Mouse (Mus musculus) right cerebral cortex, adult 2 months (tissue): ENCODE data around the gene Ap2s1.

Experiments used
- DNase-seq, 2 experiments: peaks; one replicate each; pipeline ENCODE4 v3.0.0; 2021 to 2022; ENCODE audit warnings: low spot score in 2 of 2

The Ap2s1 gene

GRCm38 (mm10) chr7:16752016-16752415 is 13.8 kb downstream of the Ap2s1 start:
- DNase-seq, result peak; percentile 36 to 40

- DNase-seq, result no peak
These were observed 17.3 kb downstream of the Ap2s1 start for GRCm38 (mm10) chr7:16755362-16756017.

- DNase-seq, result no peak
These were observed 20.8 kb downstream of the Ap2s1 start for GRCm38 (mm10) chr7:16758872-16759574.

GRCm38 (mm10) chr7:16760292-16760691 is 22.1 kb downstream of the Ap2s1 start:
- DNase-seq, result no peak

- DNase-seq, result no peak
These were observed 22.8 kb downstream of the Ap2s1 start for GRCm38 (mm10) chr7:16761005-16761481.

GRCm38 (mm10) chr7:16761630-16762029 is 23.4 kb downstream of the Ap2s1 start:
- no peak for DNase-seq

GRCm38 (mm10) chr7:16763463-16764218 is 25.4 kb downstream of the Ap2s1 start:
- DNase-seq, result no peak

GRCm38 (mm10) chr7:16766443-16766842 is 28.2 kb downstream of the Ap2s1 start:
- no peak for DNase-seq

- no peak for DNase-seq
These were observed 37.7 kb downstream of the Ap2s1 start for GRCm38 (mm10) chr7:16775888-16776287.

- no peak for DNase-seq
These were observed 41.9 kb downstream of the Ap2s1 start for GRCm38 (mm10) chr7:16780076-16780475.

DNA sequence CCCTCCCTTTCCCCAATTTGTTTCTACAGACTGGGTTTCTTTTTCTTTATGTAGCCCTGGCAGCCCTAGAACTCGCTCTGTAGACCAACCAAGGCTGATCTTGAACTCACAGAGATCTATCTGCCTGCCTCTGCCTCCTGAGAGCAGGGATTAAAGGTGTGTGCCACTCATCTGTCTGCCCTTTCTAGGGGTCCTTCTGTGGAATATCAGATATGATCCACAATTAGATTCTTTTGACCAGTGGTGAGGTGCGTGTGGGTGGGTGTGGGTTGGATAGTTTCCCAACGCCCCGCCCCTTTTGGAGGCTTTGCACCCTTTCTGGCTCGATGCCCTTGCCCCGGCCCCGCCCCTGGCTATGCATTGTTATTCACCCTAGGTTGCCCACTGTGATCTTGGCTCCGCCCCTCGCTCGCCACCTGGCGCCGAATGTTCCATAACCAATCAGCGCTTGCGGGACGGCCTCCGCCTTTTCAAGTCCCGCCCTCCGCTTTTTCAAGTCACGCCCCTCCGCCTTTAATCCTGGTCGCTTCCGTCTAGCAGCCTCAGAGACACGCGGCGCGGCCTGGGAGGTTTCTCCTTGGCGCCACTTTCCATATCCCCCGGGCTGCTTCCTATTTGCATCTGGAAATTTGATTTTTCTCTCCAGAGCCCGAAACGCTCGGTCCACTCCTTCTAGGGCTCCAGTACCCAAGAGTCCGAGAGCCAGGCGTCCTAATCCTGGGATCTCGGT is 42.8 kb downstream of the Ap2s1 start, which contains the start of gene Slc1a5:
Gene Slc1a5 (plus strand): TSS at position 516 of the 730 bp plus-strand sequence.
- DNase-seq, result peak; percentile 52 to 59

- DNase-seq, result no peak
These were observed 43.3 kb downstream of the Ap2s1 start for GRCm38 (mm10) chr7:16781555-16781815.

DNA sequence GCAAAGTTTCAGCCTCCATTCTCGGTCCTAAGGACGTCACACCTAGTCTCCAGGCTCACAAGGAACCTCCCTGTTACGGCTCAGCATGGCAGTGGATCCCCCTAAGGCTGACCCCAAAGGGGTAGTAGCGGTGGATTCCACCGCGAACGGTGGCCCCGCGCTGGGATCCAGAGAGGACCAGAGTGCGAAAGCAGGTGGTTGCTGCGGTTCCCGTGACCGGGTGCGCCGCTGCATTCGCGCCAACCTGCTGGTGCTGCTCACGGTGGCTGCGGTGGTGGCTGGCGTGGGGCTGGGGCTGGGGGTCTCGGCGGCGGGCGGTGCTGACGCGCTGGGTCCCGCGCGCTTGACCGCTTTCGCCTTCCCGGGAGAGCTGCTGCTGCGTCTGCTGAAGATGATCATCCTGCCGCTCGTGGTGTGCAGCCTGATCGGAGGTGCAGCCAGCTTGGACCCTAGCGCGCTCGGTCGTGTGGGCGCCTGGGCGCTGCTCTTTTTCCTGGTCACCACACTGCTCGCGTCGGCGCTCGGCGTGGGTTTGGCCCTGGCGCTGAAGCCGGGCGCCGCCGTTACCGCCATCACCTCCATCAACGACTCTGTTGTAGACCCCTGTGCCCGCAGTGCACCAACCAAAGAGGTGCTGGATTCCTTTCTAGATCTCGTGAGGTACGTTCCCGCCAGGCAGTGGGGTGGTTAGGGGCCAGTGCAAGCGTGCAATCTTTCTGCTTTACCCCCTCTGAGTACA is 43.8 kb downstream of the Ap2s1 start:
- peak in 1 of 2 experiments; percentile 18 for DNase-seq

DNA sequence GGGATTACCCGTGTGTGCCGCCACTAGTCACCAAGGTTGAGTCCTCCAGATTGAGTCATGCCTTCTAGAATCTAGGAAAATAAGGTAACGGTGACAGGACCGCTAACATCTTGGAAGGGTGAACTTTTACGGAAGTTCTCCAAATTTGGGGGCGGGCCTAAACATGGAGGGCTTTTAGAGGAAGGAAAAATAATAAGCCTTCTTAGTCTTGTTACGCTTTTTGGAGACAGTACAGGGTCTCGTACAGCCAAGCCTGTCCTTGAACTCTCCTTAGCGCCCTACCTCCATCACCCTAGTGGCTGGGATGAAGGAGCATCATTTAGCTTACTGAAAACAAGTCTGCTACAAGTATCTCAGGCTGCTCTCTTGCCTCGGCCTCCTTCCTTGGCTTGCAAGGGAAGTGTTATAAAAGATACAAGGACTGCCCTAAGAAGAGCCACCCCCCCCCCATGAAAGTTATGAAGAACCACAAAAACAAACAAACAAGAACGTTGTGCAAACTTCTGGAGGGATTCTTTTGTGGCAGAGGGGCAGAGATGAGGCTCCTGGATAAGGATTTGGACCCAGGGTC is 44.4 kb downstream of the Ap2s1 start:
- DNase-seq, result no peak

DNA sequence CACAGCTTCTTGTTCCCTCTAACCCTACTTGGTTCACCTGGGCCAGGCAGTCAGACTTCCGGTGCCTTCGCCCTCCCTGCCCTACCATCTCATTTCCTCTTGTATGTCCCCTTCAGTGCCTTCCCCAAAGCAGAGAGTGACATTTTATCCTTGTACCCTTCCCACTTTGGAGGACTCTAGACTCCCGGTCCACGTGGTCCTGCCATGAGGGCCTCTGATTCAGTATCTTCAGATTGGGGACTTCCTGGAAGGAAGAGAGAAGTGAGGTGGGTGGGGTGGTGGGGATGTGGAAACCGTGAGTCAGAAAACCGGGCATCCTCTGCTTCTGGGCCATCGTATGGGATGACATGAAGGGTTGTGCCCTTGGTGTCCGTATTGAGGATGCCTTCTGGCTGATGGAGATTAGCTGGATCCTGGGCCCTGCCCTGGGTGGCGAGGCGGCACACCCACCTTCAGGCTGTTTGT is 45.0 kb downstream of the Ap2s1 start:
- DNase-seq, result no peak

DNA sequence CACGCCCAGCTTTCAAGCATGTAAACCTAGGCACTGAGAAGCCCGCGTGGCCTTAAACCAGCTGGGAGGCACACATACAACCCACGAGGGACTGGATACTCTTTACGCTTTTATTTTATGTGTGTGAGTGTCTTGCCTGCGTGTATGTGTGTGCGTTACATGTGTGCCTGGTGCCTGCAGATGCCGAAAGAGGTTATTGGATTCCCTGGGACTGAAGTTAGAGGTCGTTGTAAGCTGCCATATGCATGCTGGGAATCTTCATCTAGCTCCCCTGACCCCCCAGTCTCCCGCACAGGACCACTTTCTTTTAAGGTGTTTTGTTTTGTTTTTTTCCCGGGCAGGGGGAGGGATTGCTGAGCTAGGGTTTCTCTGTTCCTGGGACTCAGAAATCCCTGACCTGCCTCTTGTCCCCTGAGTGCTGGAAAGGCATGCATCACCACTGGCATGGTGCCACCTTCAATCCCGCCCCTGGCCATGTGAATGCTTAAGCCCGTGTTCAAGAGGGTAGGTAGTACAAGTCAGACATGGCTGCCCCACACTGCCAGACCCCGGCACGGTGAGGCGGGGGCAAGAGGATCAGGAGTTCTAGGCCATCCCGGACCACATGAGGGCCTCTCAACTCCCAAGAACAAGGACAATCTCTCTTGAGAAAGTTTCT is 45.7 kb downstream of the Ap2s1 start:
- DNase-seq, result no peak

DNA sequence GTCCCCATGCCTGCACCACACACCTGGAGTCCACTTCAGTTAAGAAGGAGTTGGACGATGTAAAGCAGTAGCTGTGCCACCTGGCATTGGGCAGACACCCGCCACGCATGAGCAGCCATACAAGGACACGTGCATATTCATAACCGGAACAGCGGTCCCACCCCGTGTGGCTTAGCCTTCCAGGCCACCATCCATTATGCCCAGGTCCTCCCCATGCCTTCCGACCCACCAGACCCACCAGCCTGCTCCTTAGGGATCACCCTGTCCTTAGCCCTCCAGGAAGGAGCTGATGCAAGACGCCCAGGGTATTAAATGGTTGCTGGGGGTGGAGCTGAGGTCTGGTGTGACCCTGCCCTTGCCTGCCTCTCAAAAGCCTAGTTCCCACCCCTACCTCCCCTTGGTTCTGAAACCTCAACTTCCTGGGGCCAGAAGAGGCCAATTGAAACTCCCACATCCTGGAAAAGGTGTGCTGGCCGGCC is 46.3 kb downstream of the Ap2s1 start:
- no peak for DNase-seq

- DNase-seq, result no peak
These were observed 47.4 kb downstream of the Ap2s1 start for GRCm38 (mm10) chr7:16785541-16786083.

DNA sequence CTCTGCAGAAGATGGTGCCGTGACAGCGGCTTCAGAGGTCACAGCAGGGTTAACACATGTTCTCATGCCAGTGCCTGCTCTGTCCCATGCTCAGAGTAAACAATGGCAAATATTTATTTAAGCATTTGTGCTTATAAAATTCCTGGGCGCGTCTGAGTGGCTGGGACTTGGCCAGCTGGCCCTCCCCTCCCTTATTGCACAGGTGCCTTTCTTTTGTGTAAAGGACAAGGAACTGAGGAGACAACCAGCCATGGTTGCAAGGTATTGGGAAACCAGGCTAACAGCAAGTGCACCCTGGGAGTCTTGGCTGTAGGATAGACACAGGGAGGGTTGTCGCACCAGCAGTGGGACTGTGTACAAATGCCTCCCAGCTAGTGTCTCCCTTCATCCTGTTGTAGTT is 54.1 kb downstream of the Ap2s1 start:
- no peak for DNase-seq
